Mouse (Mus musculus) hindbrain, embryonic 14.5 days (tissue): Measurements from ENCODE around the gene Tmem11. TPM values are rescaled to one million over a fixed set of nuclear protein-coding genes. Genes with fewer than 3 reads are reported as not detected.
"Not testable (repeated sequence)": the region's sequence is repeated elsewhere in the genome, so short reads cannot be mapped to it uniquely, and the experiment has no call there.

Source experiments
- ATAC-seq: fragments of 200-750 bp; cut with Nextera tagmentation; 2 replicates; pipeline ENCODE4 v1.8.0; 2017; ENCODE audit warnings: moderate number of reproducible peaks, mild to moderate bottlenecking, moderate TSS enrichment, moderate library complexity; ENCODE audit not compliant: low FRiP score
- DNase-seq: peaks from one replicate; pipeline ENCODE4 v3.0.0-alpha.2; 2015; ENCODE audit warnings: low spot score
- H3K27ac ChIP-seq: fragments of 300-500 bp; sonication (generic); 2 replicates; pipeline ENCODE4 v1.5.1; 2014; ENCODE audit warnings: mild to moderate bottlenecking, moderate library complexity
- H3K27me3 ChIP-seq: fragments of 300-500 bp; sonication (generic); 2 replicates; pipeline ENCODE4 v1.6.1; 2014; ENCODE audit warnings: mild to moderate bottlenecking, low read length, mixed read lengths; ENCODE audit not compliant: control insufficient read depth, insufficient read depth
- H3K36me3 ChIP-seq: fragments of 300-500 bp; sonication (generic); replicated peaks from 2 replicates; pipeline ENCODE4 v1.6.1; 2014; ENCODE audit not compliant: control insufficient read depth, insufficient read depth
- H3K4me1 ChIP-seq: fragments of 300-500 bp; sonication (generic); replicated peaks from 2 replicates; pipeline ENCODE4 v1.6.1; 2014; ENCODE audit warnings: antibody characterized with exemption, low read length, mixed read lengths; ENCODE audit not compliant: control insufficient read depth, insufficient read depth
- H3K4me2 ChIP-seq: fragments of 300-500 bp; sonication (generic); replicated peaks from 2 replicates; pipeline ENCODE4 v1.6.1; 2014; ENCODE audit warnings: mild to moderate bottlenecking, moderate library complexity
- H3K4me3 ChIP-seq: fragments of 300-500 bp; sonication (generic); replicated peaks from 2 replicates; pipeline ENCODE4 v1.5.1; 2014; ENCODE audit warnings: mild to moderate bottlenecking, low read length
- H3K9ac ChIP-seq: fragments of 300-500 bp; sonication (generic); 2 replicates; pipeline ENCODE4 v1.6.1; 2014
- H3K9me3 ChIP-seq: fragments of 300-500 bp; sonication (generic); 2 replicates; pipeline ENCODE4 v1.6.1; 2016; ENCODE audit warnings: low read length; ENCODE audit not compliant: control insufficient read depth
- WGBS: fragments of 180-500 bp; shearing (Covaris S2); extraction: QIAGEN DNeasy Blood & Tissue Kit; methylation state at CpG from one replicate; pipeline ENCODE4 v1.1.7; 2014; 5-methylcytosine and 5-hydroxymethylcytosine counted together
- polyA plus RNA-seq: library from polyadenylated mRNA; unstranded; fragments of >200 nt; fragmentation: Nextera tagmentation; extraction: Ambion mirVana; gene quantifications from 2 replicates; pipeline ENCODE4 v1.2.1, GENCODE M21; 2014

Tmem11 gene
- polyA plus RNA-seq, 1 experiment from 2014 or later = 52.4 TPM

DNA sequence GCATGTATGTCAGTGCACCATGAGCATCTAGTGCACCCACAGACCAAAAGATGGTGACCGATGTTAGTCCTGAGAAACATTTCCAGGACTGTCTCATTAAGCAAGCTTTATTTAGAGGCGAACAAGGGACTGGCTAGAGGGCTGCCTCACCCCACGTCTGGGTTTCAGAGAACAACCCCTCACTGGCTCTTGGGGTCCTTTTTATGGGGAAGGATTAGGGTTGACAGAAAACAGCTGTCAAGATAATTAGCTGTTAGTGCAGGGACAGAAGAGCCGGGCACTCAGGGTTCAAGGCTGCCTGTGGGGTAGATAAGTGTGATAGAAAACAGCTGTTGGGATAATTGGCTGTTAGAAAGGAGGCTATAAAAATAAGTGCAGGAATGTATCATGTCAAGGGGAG, 16.8 kb upstream of the Tmem11 start:
- Histone ChIP-seq H3K4me2 (no peak overlapping the region), H3K27me3 (no peaks in the 10 kb centered on the region), H3K27ac (no peak overlapping the region), H3K9me3 (no peaks in the 10 kb centered on the region), H3K36me3 (no peaks in the 10 kb centered on the region), H3K4me1 (no peaks in the 10 kb centered on the region), H3K9ac (0 out of 2 replicates have a peak overlapping the region, but pooled peaks have one; percentile 11), H3K4me3 (no peak overlapping the region)
- no peak for DNase-seq
- WGBS = 44% methylated on average over 4 of the region's 4 CpGs
- ATAC-seq = no peak

DNA sequence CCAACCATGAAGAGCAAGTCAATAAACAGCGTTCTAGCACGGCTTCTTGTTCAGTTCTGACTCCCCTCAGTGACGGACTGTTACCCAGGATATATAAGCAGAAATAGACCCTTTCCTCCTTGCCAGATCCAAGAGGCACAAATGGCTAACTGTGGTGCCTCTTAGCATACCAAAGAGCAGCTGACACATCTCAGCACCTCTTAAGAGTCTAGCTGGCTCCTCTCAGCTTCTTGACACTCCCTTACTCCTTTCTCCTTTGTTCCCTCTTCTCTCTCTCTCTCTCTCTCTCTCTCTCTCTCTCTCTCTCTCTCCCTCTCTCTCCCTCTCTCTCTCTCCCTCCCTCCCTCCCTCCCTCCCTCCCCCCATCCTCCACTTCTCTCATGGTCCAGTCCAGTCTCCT, 11.7 kb upstream of the Tmem11 start:
- no peak overlapping the region for H3K27ac ChIP-seq
- H3K9me3 ChIP-seq = no peaks in the 10 kb centered on the region
- no peaks in the 10 kb centered on the region for H3K4me1 ChIP-seq
- no peak overlapping the region for H3K4me3 ChIP-seq
- no peaks in the 10 kb centered on the region for H3K27me3 ChIP-seq
- DNase-seq = no peak
- 53% methylated on average over 3 of the region's 3 CpGs for WGBS
- no peaks in the 10 kb centered on the region for H3K36me3 ChIP-seq
- ATAC-seq = no peak
- no peak overlapping the region for H3K4me2 ChIP-seq
- no peak overlapping the region for H3K9ac ChIP-seq

DNA sequence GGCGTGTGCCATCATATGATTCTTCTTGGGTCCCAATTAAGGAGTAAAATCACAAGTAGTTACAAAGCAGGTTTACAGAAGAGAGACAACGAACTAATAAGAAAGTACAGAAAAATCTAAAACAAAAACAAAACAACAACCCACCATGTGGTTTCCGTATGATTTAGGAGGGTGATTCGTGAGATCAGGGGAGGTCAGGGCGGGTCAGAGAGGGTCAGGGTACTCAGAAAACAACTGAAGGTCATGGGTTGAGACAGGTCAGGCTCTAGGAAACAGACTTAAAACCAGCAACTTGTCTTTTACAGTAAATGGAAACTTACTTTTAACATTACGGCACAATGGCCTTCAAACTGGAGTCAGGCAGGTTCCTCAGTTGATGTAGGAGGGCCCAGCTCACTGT, 11.2 kb upstream of the Tmem11 start:
- no peak overlapping the region for H3K27ac ChIP-seq
- 74% methylated on average over 6 of the region's 6 CpGs for WGBS
- no peaks in the 10 kb centered on the region for H3K4me1 ChIP-seq
- ATAC-seq (no peak), DNase-seq (no peak)
- no peaks in the 10 kb centered on the region for H3K9me3 ChIP-seq
- H3K4me3 ChIP-seq = no peak overlapping the region
- no peaks in the 10 kb centered on the region for H3K27me3 ChIP-seq
- no peak overlapping the region for H3K4me2 ChIP-seq
- H3K36me3 ChIP-seq = no peaks in the 10 kb centered on the region
- no peak overlapping the region for H3K9ac ChIP-seq

DNA sequence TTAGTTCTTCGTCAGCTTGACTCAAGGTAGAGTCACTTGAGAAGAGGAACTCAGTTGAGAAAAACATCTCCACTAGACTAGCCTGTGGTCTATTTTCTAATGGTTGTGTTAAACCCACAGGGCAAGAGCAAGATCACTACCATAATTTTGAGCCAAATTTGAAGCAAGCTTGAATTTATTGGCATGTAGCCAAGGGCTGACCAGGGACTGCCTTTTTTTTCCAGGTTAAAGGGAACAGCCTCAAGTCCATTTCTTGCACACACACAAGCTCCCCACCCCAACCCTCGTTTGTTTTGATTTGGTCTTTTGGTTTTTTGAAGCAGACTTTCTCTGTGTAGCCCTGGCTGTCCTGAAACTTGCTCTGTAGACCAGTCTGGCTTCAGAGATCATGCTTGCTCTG, 10.8 kb upstream of the Tmem11 start:
- Histone ChIP-seq H3K9ac (no peak overlapping the region), H3K4me2 (no peak overlapping the region), H3K27ac (no peak overlapping the region), H3K4me3 (no peak overlapping the region), H3K36me3 (no peaks in the 10 kb centered on the region), H3K27me3 (no peaks in the 10 kb centered on the region), H3K4me1 (no peaks in the 10 kb centered on the region), H3K9me3 (no peaks in the 10 kb centered on the region)
- ATAC-seq (no peak), DNase-seq (no peak)
- WGBS = 71% methylated on average over 2 of the region's 2 CpGs

DNA sequence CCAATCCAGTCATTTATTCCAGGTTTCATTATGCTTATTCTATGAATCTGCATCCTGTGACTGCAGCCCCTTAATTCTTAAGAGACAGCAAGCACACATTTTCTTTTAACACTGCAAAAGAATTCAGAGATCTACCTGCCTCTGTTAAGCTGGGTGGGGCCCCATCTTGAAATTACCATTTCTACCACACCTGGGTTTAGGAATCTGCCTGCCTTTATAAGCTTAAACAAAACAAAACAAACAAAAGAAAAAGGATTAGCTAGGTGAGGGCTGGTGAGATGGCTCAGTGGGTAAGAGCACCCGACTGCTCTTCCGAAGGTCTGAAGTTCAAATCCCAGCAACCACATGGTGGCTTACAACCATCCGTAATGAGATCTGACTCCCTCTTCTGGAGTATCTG, 7.9 kb upstream of the Tmem11 start:
- H3K36me3 ChIP-seq, ATAC-seq, H3K27ac ChIP-seq, H3K9me3 ChIP-seq, H3K4me3 ChIP-seq, DNase-seq, H3K9ac ChIP-seq, H3K4me2 ChIP-seq, H3K4me1 ChIP-seq, H3K27me3 ChIP-seq: not testable (repeated sequence)
- 85% methylated on average over 2 of the region's 3 CpGs for WGBS

GRCm38 (mm10) chr11:60882386-60882785, 3.3 kb upstream of the Tmem11 start:
- Histone ChIP-seq H3K4me3 (no peak overlapping the region), H3K9ac (no peak overlapping the region), H3K4me1 (peaks cover 10% of the 10 kb centered on the region), H3K36me3 (no peaks in the 10 kb centered on the region), H3K27me3 (no peaks in the 10 kb centered on the region), H3K4me2 (no peak overlapping the region), H3K27ac (no peak overlapping the region), H3K9me3 (no peaks in the 10 kb centered on the region)
- ATAC-seq (no peak), DNase-seq (no peak)
- WGBS = 75% methylated on average over 3 of the region's 3 CpGs

DNA sequence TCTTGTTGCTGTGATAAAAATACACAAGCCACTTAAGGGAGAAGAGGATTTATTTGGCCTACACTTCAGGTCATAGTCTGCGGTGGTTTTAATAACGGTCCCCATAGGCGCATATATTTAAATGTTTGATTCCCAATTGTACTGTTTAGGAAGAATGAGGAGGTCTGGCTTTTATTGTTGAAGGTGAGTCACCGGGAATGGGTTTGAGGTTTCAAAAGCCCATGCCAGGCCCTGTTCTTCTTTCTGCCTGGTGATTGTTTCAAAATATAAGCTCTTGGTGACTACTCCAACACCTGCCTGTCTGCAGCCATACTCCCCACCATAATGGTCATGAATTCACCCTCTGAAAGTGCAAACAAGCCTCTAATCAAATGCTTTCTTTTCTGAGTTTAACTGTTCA, 1.5 kb upstream of the Tmem11 start:
- H3K4me1 ChIP-seq = peaks cover 20% of the 10 kb centered on the region
- no peak overlapping the region for H3K9ac ChIP-seq
- H3K27ac ChIP-seq = no peak overlapping the region
- H3K36me3 ChIP-seq = 0 out of 2 replicates have a peak, but pooled peaks cover 3% of the 10 kb centered on the region
- no peaks in the 10 kb centered on the region for H3K27me3 ChIP-seq
- no peak overlapping the region for H3K4me2 ChIP-seq
- WGBS = 90% methylated on average over 4 of the region's 4 CpGs
- no peak for DNase-seq
- H3K4me3 ChIP-seq = no peak overlapping the region
- H3K9me3 ChIP-seq = no peaks in the 10 kb centered on the region
- ATAC-seq = no peak

- H3K36me3 ChIP-seq = 0 out of 2 replicates have a peak, but pooled peaks cover 5% of the 10 kb centered on the region
- peak overlapping the region; percentile 88 for H3K27ac ChIP-seq
- DNase-seq (peak; percentile 67), ATAC-seq (no peak)
- WGBS = under 1% methylated on average over 11 of the region's 11 CpGs
- no peaks in the 10 kb centered on the region for H3K27me3 ChIP-seq
- H3K4me1 ChIP-seq = peaks cover 26% of the 10 kb centered on the region
- peak overlapping the region; percentile 82 for H3K4me2 ChIP-seq
- H3K9ac ChIP-seq = peak overlapping the region; percentile 70
- no peaks in the 10 kb centered on the region for H3K9me3 ChIP-seq
- peak overlapping the region; percentile 95 for H3K4me3 ChIP-seq
Measured at GRCm38 (mm10) chr11:60879423-60879822, 351 bp upstream of the Tmem11 start.

DNA sequence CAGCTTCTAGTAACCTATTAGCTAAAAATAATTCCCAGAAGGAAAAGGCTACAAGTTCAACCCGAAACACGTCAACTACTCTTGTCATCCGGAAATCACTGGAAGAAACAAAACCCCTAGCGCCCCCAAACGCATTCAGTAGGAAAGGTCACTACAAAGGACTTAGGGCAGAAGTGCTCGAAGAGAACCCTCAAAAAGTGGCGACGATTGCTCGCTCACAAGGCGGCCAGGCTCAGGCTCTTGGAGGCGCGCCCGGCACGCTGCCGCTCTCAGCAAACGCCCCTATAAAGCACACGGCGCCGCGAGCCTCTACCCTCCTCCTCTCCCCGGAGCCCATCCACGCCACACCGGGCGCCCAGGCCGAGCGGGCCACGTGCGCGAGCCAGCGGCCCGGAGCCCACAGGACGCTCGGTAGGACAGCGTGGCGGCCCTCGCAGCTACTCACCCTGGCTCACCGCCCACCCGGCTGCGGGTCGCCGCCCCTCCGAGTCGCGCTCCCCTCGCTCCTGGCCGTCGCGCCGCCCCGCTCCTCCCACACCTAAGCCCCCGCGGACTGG, 938 bp downstream of the Tmem11 start:
- peak; percentile 68 for ATAC-seq
- H3K27ac ChIP-seq = peak overlapping the region; percentile 88

DNA sequence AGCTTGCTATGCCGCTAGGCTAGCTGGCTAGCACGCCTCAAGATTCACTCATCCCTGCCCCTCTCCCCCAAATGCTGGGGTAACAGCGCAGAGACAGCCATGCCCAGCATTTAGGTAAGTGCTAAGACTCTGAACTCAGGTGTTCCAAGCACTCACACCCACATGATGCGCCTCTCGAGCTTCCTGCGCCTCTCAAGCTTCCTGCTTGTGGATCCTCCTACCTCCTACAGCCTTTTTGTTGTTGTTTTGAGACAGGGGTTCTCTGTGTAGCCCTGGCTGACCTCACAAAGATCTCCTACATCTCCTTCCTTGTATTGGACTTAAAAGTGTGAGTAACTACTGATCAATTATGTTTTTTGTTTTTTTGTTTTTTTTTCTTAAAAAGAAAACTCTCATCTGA, 6.0 kb downstream of the Tmem11 start:
- 89% methylated on average over 6 of the region's 6 CpGs for WGBS

More for the DNA sequence above, 938 bp downstream of the Tmem11 start:
- H3K27me3 ChIP-seq = no peaks in the 10 kb centered on the region
- 0 out of 2 replicates have a peak, but pooled peaks cover 5% of the 10 kb centered on the region for H3K36me3 ChIP-seq
- 1% methylated on average over 51 of the region's 52 CpGs for WGBS
- H3K9me3 ChIP-seq = no peaks in the 10 kb centered on the region
- DNase-seq = peak; percentile 36
- H3K9ac ChIP-seq = peak overlapping the region; percentile 78
- peaks cover 26% of the 10 kb centered on the region for H3K4me1 ChIP-seq
- peak overlapping the region; percentile 95 for H3K4me3 ChIP-seq
- peak overlapping the region; percentile 82 for H3K4me2 ChIP-seq

More for the DNA sequence above, 6.0 kb downstream of the Tmem11 start:
- Histone ChIP-seq H3K9ac (no peak overlapping the region), H3K4me3 (no peak overlapping the region), H3K4me1 (peaks cover 19% of the 10 kb centered on the region), H3K9me3 (no peaks in the 10 kb centered on the region), H3K4me2 (no peak overlapping the region), H3K27ac (no peak overlapping the region), H3K36me3 (0 out of 2 replicates have a peak, but pooled peaks cover 5% of the 10 kb centered on the region), H3K27me3 (no peaks in the 10 kb centered on the region)
- ATAC-seq (no peak), DNase-seq (no peak)
